Mouse (Mus musculus) E14TG2a.4 (cell line): ENCODE results near the gene Vac14.
"Not testable (repeated sequence)": the region's sequence is repeated elsewhere in the genome, so short reads cannot be mapped to it uniquely, and the experiment has no call there.

Experiments
- H3K27me3 ChIP-seq: 2 replicates; pipeline ENCODE4 v1.6.1; 2014; ENCODE audit warnings: low read length, control low read depth; ENCODE audit not compliant: insufficient read depth
- H3K36me3 ChIP-seq: 2 replicates; pipeline ENCODE4 v1.6.1; 2014; ENCODE audit warnings: low read length, control low read depth; ENCODE audit not compliant: insufficient read depth
- H3K4me1 ChIP-seq: replicated peaks from 2 replicates; pipeline ENCODE4 v1.6.1; 2014; ENCODE audit warnings: low read depth, low read length, control low read depth
- H3K4me3 ChIP-seq: replicated peaks from 2 replicates; pipeline ENCODE4 v1.5.1; 2014; ENCODE audit warnings: mild to moderate bottlenecking, low read length
- H3K9me3 ChIP-seq: 2 replicates; pipeline ENCODE4 v1.6.1; 2014; ENCODE audit warnings: low read length, control low read depth
- CTCF ChIP-seq: conservative IDR thresholded peaks from 2 replicates; pipeline ENCODE4 v1.5.1; 2014; ENCODE audit warnings: low read length
- NANOG ChIP-seq: IDR thresholded peaks from 2 replicates; pipeline ENCODE4 v1.6.1; 2014; ENCODE audit warnings: borderline replicate concordance, low read length, mixed read lengths
- POU5F1 ChIP-seq: IDR thresholded peaks from 2 replicates; pipeline ENCODE4 v1.6.1; 2014; ENCODE audit warnings: low read length, borderline replicate concordance

Vac14 gene

DNA sequence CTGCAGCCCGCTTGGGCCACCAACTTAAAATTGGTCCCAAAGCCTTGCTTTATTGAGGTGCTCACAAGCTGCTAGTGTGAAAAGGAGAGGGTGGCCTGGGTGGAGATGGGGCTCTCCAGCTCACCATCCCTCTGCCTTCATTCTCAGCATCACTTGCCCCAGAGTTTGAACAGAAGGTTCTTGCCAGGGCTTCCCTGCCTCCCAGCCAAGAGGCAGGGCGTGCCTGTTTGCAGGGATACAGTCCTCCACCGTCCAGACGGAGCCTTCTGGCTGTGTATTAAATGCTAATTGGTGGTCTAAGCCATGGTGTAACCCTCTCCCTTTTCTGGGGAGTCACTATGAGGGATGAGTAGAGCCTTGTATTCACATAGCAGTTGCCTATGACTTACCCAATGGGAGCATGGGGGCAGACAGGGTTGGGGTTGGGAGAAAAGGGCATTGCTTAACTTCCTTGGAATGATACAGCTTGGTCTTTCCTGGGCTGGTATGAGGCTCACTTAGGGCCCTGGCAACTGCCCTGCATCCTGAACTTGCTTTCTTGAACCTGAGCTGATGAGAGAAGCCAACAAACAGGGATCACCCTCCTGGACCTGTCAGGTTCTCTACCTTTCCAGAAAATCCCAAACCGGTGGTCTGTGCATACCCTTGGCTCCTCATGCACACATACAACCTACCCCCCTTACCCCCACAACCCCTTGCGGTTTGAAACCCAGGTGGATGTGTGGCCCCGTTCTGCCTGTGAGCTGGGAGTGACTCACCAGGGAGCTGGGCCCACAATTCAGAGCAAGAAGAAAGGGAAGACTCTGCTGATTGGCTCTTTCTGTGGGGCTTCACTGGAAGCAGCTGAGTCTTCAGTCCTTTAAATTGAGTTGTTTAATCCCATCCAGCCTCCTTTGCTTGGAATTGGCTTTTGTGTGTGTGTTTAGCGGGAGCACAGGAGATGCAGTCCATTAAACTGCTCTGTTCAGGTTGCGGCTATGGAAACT is 36.0 kb downstream of the Vac14 start:
- H3K36me3 ChIP-seq: peaks cover 99% of the 10 kb centered on the region
- H3K4me3 ChIP-seq: no peak overlapping the region
- no peaks in the 10 kb centered on the region for H3K27me3 ChIP-seq
- TF ChIP-seq NANOG: no peak
- peaks cover 24% of the 10 kb centered on the region for H3K4me1 ChIP-seq
- H3K9me3 ChIP-seq: no peaks in the 10 kb centered on the region

DNA sequence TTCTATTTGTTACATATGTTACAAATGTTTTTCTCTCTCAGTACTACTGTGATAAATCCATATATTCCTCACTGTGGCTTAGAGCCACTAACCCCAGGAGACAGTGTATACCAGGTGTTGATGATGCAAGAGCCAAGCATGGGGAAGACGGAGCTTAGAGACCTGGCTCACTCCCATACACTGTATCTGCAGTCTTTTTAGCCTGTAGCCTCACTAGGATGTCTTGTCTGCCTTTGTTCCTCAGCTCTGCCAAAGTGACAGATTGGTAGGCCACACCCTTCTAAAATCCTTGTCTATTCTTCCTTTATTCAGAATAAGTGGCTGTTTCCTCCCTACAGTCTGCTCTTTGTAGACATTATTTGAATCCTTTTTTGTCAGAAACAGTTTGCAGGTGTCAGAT is 37.4 kb downstream of the Vac14 start:
- H3K4me3 ChIP-seq: no peak overlapping the region
- no peaks in the 10 kb centered on the region for H3K27me3 ChIP-seq
- H3K4me1 ChIP-seq: peaks cover 24% of the 10 kb centered on the region
- H3K36me3 ChIP-seq: peaks cover 99% of the 10 kb centered on the region
- no peak for TF ChIP-seq NANOG
- no peak for TF ChIP-seq POU5F1
- no peak for TF ChIP-seq CTCF
- H3K9me3 ChIP-seq: no peaks in the 10 kb centered on the region

DNA sequence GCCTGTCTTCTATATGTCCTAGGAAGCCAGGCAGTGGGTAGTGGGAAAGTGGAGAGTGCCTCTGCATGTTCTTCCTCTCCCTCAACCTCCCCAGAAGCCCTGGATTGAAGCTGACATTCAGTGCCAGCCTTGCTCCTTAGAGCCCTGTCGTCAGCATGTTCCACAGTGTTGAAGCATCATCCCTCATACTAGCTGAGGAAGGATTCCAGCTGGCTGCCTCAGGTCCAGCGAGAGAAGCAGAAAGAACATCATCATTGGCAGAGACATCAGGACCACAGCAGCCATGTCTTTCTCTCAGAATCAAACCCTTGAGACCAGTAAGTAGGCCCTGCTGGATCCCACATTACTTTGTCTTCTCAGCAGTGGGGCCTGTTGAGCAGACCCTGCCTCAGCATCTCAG is 39.3 kb downstream of the Vac14 start:
- TF ChIP-seq POU5F1: no peak
- H3K4me1 ChIP-seq: peaks cover 21% of the 10 kb centered on the region
- no peaks in the 10 kb centered on the region for H3K9me3 ChIP-seq
- no peak overlapping the region for H3K4me3 ChIP-seq
- no peaks in the 10 kb centered on the region for H3K27me3 ChIP-seq
- H3K36me3 ChIP-seq: peaks cover 99% of the 10 kb centered on the region

- H3K27me3 ChIP-seq: no peaks in the 10 kb centered on the region
- H3K9me3 ChIP-seq: no peaks in the 10 kb centered on the region
- no peak overlapping the region for H3K4me3 ChIP-seq
- no peak for TF ChIP-seq POU5F1
- TF ChIP-seq NANOG: no peak
- no peak for TF ChIP-seq CTCF
- H3K36me3 ChIP-seq: peaks cover 99% of the 10 kb centered on the region
- H3K4me1 ChIP-seq: peaks cover 15% of the 10 kb centered on the region
Measured at GRCm38 (mm10) chr8:110660121-110660520, 41.7 kb downstream of the Vac14 start.

DNA sequence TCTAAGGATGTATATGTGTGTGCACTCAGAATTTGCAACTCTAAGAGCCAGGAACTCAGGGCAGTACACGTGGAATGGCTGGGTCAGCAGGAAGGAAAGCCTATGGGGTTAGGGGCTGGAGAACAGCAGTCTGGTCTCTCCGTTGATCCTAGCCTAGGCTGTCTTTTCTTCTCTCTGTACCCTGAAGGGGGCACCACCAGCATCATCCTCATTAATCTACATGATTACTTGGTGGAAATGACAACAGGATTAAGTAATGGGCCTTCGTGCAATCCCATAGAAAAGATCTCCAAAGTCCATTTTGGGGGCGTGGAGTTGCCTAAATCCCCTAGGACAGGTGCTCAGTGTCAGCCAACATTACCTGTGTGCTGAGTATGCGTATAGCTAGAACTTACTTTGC is 44.2 kb downstream of the Vac14 start:
- TF ChIP-seq NANOG: no peak
- TF ChIP-seq POU5F1: no peak
- no peak for TF ChIP-seq CTCF
- peaks cover 91% of the 10 kb centered on the region for H3K36me3 ChIP-seq
- no peak overlapping the region for H3K4me3 ChIP-seq
- H3K27me3 ChIP-seq: no peaks in the 10 kb centered on the region
- peaks cover 6% of the 10 kb centered on the region; the same call in 1 of the 2 replicates for H3K4me1 ChIP-seq
- no peaks in the 10 kb centered on the region for H3K9me3 ChIP-seq

DNA sequence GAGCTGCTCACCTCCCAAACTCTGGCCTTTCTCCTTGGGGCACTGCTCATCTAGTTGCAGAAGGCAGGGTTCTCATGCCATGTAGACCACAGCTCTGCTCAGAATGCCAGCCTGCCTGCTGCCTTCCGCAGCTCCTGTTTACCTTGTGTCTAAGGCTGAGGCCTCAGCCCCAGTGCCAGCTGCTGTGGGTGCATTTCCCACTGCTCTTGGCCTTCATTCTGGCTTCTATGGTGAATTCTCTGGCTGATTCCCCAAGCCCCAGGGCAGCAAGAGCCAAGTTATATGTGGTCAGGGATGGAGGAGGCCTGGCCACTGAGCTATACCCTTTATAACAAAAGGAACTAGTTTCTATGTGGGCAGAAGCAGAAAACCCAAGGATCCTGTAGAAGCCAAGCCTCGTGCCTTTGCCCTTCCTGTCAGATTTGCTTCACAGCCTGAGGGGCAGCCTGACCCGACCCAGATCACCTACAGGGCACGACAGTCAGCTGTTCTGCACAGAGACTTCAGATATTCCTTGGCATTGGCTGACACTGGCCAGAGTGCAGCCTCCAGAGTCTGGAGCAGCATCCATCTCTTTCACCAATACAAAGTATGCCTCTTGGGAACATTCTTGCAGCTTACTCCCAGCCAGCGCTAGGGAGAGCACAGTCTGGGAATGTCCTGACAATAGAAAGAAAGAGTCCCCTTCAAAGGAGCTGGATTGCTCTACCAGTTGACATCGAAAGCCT is 44.8 kb downstream of the Vac14 start:
- Histone ChIP-seq H3K36me3 (peaks cover 89% of the 10 kb centered on the region), H3K4me1 (peaks cover 4% of the 10 kb centered on the region; the same call in 1 of the 2 replicates), H3K9me3 (no peaks in the 10 kb centered on the region), H3K27me3 (no peaks in the 10 kb centered on the region), H3K4me3 (no peak overlapping the region)
- TF ChIP-seq NANOG: no peak
- TF ChIP-seq POU5F1: no peak
- no peak for TF ChIP-seq CTCF

DNA sequence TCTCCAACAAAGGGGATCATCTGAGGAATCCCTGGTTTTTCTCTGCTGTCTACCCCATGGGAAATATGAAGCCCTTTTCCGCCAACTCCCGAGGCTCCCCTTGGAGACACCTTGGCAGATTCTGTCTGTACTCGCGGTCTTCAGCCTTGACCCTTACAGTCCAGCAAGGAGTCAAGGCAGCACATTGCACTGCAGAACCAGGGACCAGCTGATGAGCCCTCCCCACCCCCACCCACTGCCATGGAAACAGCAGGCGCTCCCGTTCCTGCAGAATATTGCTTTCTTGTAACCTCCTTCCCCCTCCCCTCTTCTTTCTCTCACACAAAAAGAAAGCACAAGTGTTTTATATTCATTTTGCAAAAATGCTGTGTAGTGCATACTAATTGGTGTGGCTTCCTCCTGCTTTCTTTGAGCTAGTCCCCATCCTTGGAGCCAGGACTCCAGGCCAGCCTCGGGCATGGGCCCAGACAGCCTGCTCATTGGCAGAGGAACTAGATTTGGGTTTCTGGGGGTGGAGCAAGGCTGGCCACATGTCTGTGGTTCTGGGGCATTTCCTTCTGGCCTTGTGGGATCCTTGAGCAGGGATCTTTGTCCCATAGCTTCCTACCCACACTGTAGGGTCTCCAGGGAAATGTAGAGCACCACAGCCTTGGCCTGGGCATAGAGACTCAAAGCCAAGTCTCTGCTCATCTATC is 46.0 kb downstream of the Vac14 start:
- H3K36me3 ChIP-seq: peaks cover 90% of the 10 kb centered on the region
- H3K27me3 ChIP-seq: no peaks in the 10 kb centered on the region
- H3K4me1 ChIP-seq: no peaks in the 10 kb centered on the region
- H3K4me3 ChIP-seq: no peak overlapping the region
- H3K9me3 ChIP-seq: no peaks in the 10 kb centered on the region
- no peak for TF ChIP-seq POU5F1
- TF ChIP-seq CTCF: no peak

DNA sequence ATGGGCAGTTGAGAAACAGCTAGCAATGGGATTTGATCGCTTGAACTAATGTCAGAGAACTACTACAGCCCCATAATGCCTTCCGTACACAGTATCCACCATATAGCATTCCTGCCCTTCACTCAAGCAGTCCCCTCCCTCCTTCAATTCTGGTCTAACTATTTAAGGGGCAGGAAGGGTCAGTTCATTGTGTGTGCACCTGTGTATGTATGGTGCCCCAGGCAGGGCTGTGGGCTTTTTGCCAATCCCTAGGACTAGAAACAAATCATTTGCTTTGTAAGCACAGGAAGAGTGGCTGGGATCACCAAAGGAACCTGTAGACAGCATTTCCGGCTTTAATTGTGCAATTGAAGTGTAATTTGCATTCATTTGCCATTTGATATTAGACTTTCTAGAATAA is 46.6 kb downstream of the Vac14 start:
- Histone ChIP-seq H3K4me1 (no peaks in the 10 kb centered on the region), H3K36me3 (peaks cover 87% of the 10 kb centered on the region), H3K4me3 (no peak overlapping the region), H3K9me3 (no peaks in the 10 kb centered on the region), H3K27me3 (no peaks in the 10 kb centered on the region)
- no peak for TF ChIP-seq NANOG
- no peak for TF ChIP-seq POU5F1
- no peak for TF ChIP-seq CTCF

DNA sequence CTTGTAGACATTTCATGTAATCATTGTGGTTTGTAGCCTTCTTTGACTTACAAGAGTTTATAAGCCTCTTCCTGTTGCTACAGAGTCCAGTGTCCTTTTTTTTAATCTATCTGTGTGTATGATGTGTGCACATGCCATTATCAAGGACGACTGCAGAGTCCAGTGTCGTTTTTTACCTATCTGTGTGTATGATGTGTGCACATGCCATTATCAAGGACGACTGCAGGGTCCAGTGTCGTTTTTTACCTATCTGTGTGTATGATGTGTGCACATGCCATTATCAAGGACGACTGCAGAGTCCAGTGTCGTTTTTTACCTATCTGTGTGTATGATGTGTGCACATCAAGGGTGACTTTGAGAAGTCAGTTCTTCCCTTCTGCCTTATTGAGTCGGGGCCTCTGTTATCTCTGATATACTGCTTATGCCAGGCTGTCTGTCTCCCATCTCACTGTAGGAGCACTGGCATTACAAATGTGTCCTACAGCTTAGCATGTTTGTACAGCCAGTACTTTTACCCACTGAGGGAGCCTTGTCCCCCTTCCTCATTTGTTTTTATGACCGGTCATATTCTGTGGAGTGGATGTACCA is 49.3 kb downstream of the Vac14 start:
- H3K9me3 ChIP-seq, H3K4me1 ChIP-seq, H3K27me3 ChIP-seq, H3K4me3 ChIP-seq: not testable (repeated sequence)
- peaks cover 87% of the 10 kb centered on the region for H3K36me3 ChIP-seq
